Mouse (Mus musculus) hematopoietic stem cell, adult 5-6 weeks (primary cell): ENCODE data around the gene Spock1. TPM values are rescaled to one million over a fixed set of nuclear protein-coding genes. Genes with fewer than 3 reads are reported as not detected.

ENCODE experiments used
- ATAC-seq, 2 experiments: fragments of 125-278 bp in 1 of 2; replicated peaks in 1 of 2; 2 replicates each; pipeline ENCODE4 v1.8.0; 2016 to 2017; ENCODE audit warnings: inconsistent platforms in 2 of 2, mild to moderate bottlenecking in 2 of 2, moderate number of reproducible peaks in 2 of 2, low read depth in 1 of 2, moderate TSS enrichment in 1 of 2; ENCODE audit not compliant: low FRiP score in 2 of 2, poor library complexity in 2 of 2, severe bottlenecking in 2 of 2, insufficient read depth in 1 of 2, low TSS enrichment in 1 of 2
- total RNA-seq: library from RNA; stranded (forward); fragments of 172-1452, 232-1000 nt; gene quantifications from 2 replicates; pipeline ENCODE4 v1.2.3, GENCODE M21; 2017

Spock1 gene
- total RNA-seq, 1 experiment from 2014 or later, result not detected

- no peak for ATAC-seq
These were observed 472.4 kb downstream of the Spock1 start for GRCm38 (mm10) chr13:57435726-57436220.

- no peak for ATAC-seq
These were observed 474.3 kb downstream of the Spock1 start for GRCm38 (mm10) chr13:57433848-57434247.

GRCm38 (mm10) chr13:57431815-57432214 lies 476.3 kb downstream of the Spock1 start:
- no peak for ATAC-seq

GRCm38 (mm10) chr13:57428840-57429239 lies 479.3 kb downstream of the Spock1 start:
- no peak for ATAC-seq

GRCm38 (mm10) chr13:57418781-57419180 lies 489.4 kb downstream of the Spock1 start:
- no peak for ATAC-seq

- no peak for ATAC-seq
These were observed 493.4 kb downstream of the Spock1 start for GRCm38 (mm10) chr13:57414716-57415115.

- no peak for ATAC-seq
These were observed 500.5 kb downstream of the Spock1 start for GRCm38 (mm10) chr13:57407666-57408065.

GRCm38 (mm10) chr13:57402386-57402785 lies 505.7 kb downstream of the Spock1 start:
- no peak for ATAC-seq

- no peak for ATAC-seq
These were observed 535.9 kb downstream of the Spock1 start for GRCm38 (mm10) chr13:57372141-57372700.

Other genes starting within 250 kb of the Spock1 start
- gene Klhl3, start 205.3 kb upstream of the Spock1 start, total RNA-seq, result 5.9 and 8.2 TPM in 2 replicates
- 80.9 and 118 TPM in 2 replicates for gene Hnrnpa0, start 220.2 kb upstream of the Spock1 start, total RNA-seq
- gene Idnk, start 249.3 kb upstream of the Spock1 start, total RNA-seq, result 28.0 and 47.5 TPM in 2 replicates